Mouse (Mus musculus) embryo, embryonic 11.5 days (tissue): ENCODE results near the gene Camkmt.

Source experiments
- DNase-seq: peaks from one replicate; pipeline ENCODE4 v3.0.0-alpha.2; 2012; ENCODE audit warnings: low read depth, low spot score

The Camkmt gene

GRCm38 (mm10) chr17:85170541-85171255 lies 80.3 kb downstream of the Camkmt start:
- no peak for DNase-seq

DNA sequence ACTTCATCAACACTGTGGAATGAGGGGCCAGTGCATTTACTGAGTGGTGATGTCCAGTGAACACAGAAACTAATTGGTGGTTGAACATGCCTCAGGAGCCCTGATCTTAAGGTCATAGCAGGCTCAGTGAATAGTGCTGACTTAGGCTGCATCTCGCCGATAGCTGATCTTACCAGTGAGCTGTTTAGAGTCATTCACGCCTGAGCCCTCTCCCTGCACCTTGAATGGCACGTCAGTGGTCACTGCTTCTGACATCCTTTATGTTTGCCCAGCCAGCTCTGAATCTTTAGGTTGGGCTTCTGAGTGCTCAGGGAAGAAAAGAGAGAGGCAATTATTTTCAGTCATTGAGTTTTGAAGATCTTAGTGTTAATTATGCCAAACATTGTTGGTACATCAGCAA lies 81.6 kb downstream of the Camkmt start:
- DNase-seq, result no peak

- no peak for DNase-seq
Observed at GRCm38 (mm10) chr17:85177231-85177630, 86.9 kb downstream of the Camkmt start.

DNA sequence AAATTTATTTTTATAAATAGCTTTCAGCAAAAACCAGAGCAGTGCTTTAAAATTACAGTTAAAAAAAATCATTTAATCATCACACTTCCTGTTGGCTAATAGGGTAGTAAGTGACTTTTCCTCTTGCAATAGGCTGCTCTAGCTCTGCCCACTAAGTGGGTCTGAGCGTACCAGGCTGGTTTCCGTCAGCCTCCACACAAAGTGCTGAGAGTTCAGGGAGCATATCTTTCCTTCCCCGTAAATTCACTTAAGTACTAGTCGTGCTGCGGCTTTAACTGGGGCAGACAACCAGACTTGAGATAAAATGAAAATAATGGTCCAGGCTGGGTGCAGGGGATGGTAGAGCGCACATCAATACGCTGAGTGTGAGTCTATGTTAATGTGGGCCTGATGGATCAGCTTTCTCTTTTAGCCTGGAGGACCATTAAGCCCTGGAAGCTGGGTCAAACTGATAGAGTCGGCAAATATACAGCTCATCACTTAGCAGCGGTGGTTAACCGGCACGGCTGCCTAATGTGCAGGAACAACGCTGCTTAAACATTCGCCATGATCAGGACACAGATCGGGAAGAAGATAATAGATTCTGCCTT lies 90.2 kb downstream of the Camkmt start:
- no peak for DNase-seq

GRCm38 (mm10) chr17:85189227-85190127 lies 99.1 kb downstream of the Camkmt start:
- DNase-seq, result peak; percentile 88

DNA sequence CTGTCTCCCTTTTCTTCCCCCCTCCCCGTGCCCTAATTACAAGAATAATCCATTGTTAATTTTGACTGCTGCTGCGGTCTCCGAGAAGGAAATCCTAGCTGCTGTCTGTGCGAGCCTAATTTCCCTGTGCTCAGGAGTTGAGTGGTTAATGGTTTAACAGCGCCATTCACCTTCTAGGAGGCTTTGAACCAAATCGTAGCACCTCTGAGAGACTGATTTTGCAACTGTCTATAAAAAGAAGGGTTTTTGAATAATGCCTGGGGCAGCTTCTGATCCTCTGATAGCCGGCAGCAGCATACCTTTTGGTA lies 99.7 kb downstream of the Camkmt start:
- DNase-seq, result no peak

GRCm38 (mm10) chr17:85193294-85193693 lies 102.9 kb downstream of the Camkmt start:
- DNase-seq, result peak; percentile 5

- no peak for DNase-seq
Observed at GRCm38 (mm10) chr17:85198781-85199180, 108.4 kb downstream of the Camkmt start.

DNA sequence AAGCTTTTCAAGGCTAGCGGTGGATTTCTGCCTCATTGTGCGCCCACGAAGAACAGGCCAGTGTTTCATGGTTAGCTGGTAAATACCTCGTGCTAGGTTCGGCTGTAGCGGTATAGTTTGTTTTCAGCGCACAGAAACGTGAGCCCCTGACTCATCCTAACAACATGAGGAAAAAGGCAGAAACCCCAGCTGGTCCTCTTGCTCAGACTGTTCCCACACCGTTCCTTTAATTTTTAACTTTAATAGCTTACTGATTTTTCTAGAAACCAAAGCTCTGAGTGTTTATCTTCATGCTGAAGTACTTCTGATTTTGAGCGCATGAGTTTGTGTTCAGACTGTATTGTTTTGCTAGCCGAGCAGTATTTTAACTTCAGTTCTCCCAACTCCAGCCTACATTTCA lies 109.0 kb downstream of the Camkmt start:
- DNase-seq, result no peak

- no peak for DNase-seq
Observed at GRCm38 (mm10) chr17:85218054-85218453, 127.7 kb downstream of the Camkmt start.

DNA sequence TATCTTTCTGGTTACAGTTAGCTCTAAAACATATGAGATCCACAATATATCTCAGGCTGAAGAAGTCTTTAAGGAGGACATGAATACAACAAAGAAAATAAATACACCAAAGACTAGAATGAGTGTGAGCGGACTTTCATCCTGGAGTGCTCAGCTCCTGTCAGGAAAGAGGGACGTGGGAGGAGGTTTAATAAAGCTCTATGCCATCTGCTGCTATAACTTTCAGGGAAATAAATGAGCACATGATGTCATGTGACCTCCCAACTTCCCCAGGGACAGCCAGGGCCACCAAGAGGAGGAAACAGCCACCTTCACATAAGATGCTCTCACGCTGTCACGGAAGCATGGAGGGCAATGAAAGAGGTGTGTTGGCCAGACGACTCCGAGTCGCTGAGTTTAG lies 151.8 kb downstream of the Camkmt start:
- DNase-seq, result no peak

DNA sequence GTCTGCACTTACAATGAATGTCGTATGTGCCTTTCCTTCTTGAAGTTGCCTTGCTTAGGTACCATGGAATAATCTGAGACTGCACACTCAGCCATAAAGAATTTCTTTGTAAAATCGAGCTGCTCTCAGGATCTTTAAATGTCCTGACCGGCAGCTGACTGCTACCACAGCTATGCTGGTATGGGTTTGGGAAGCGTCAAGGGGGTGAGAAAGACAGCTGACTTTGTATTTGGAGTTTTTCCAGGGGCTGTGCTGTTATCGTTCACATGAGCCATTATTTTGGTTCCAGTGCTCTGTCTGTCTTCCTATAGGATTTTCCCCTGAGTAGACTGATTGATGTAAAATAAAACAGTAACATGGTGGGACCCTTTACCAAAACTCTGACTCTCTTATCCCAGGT lies 158.6 kb downstream of the Camkmt start:
- DNase-seq, result no peak

GRCm38 (mm10) chr17:85249744-85250143 lies 159.4 kb downstream of the Camkmt start:
- DNase-seq, result no peak

DNA sequence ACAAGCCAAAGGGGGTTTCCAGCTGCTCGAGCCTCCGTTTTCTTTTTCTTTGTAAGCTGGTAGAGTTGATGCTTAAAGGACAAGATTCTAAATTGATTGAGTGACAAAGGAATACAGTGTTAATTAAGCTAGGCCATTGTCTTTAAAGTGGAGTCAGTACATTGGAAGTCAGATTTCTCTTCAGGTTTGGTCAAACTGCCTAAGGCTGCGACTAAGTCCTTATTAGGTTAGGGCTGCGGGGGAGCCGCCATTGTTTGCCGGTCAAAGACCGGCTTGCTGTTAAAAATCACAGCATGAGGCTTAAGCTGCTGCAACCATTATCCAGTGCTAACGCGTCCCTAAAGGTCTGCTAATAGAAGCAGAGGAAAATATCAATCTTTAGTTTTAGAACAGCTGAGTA lies 166.6 kb downstream of the Camkmt start:
- DNase-seq, result no peak

- no peak for DNase-seq
Observed at GRCm38 (mm10) chr17:85257348-85257747, 167.0 kb downstream of the Camkmt start.

GRCm38 (mm10) chr17:85258703-85259341 lies 168.5 kb downstream of the Camkmt start:
- DNase-seq, result no peak

- no peak for DNase-seq
Observed at GRCm38 (mm10) chr17:85266831-85267422, 176.6 kb downstream of the Camkmt start.

DNA sequence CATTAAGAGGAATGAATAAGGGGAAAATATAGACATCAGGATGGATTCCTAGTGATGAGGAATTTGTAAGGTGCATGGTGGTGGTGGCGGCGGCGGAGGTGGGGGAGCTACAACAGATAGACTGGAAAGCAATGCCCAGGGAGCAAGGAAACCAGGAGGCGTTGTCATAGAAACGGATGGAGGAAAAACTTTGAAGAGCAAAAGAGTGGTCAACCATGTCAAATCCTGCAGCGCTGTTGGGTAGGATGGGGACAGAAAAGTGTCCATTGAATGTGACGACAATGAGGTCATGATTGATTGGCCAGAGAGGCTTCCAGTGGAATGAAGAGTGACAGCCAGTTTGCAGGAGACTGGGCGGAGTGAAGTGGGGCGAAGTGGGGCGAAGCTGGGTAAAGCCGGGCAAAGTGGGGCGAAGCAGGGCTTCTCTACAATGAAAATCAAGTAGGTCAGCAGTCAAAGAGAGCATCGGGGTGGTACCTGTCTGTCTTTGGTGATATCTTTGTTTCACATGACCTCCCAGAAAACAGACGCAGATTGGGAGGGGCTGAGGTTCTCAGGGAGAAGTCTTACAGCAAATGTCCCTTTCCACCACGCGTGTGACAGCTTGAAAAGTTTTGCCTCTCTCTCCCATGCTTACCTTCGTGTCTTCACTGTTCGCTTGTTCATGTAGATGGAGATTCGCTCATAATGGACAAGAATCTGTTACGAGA lies 181.3 kb downstream of the Camkmt start:
- no peak for DNase-seq

- DNase-seq, result no peak
Observed at GRCm38 (mm10) chr17:85279720-85280119, 189.4 kb downstream of the Camkmt start.

DNA sequence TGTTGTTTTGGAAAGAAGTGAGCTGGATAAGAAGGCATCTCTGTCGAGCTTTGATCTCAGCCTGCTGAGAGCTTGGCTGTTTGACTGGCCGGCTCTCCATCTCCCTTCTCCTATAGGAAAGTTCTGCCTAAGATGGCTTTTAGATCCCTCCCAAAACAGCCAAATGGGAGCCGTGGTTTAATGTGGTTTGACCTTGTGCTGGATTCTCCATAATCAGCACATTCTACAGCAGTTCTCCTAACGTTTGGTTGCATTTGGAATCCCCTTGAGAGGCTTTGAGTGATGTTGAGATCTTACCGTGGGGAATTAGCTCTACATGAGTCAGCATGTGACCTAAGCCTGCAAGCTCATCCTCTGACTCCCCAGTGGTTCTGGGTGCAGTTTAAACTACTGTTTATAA lies 192.1 kb downstream of the Camkmt start:
- no peak for DNase-seq

DNA sequence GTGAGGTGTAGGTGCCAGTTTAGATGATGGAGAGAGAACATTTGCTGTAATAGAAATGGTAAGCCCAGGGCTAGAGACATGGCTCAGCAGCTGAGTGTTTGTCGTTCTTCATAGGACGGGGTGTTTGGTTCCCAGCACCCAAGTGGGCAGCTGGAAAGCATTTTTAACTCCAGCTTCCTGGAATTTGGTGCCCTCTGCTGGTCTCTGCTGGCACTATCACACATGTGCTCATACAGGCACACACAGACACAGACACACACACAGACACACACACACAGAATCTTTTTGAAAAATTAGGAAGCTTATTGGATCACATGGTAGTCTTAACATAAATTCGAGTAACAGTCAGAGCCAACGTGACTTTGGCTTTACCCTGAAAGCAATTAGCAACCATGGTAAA lies 200.8 kb downstream of the Camkmt start:
- no peak for DNase-seq
